Mouse (Mus musculus): ENCODE measurements at regions not wholly inside any gene's neighbourhood (a gene's known extent, or its start where the extent isn't known, plus 50 kb on each side); places are given as distances from the start of the nearest gene placed in this dataset.

GRCm38 (mm10) chr14:106669281-106669680 lies 563.3 kb downstream of the Trim52 start:
- WGBS, result 52% methylated on average over 4 of the region's 4 CpGs

GRCm38 (mm10) chr14:106677970-106678369 lies 572.0 kb downstream of the Trim52 start:
- Histone ChIP-seq H3K36me3 (no peaks in the 10 kb centered on the region), H3K27me3 (no peaks in the 10 kb centered on the region), H3K9me3 (no peaks in the 10 kb centered on the region), H3K27ac (replicated peaks) (no peak overlapping the region), H3K4me1 (no peaks in the 10 kb centered on the region), H3K4me3 (no peak overlapping the region), H3K9ac (replicated peaks) (no peak overlapping the region), H3K4me2 (replicated peaks) (no peak overlapping the region)
- no peak for ATAC-seq (ENCODE audit: low FRiP score, low read depth)
- 78% methylated on average over 2 of the region's 2 CpGs for WGBS

More at GRCm38 (mm10) chr14:106669281-106669680, 563.3 kb downstream of the Trim52 start:
- no peaks in the 10 kb centered on the region for H3K9me3 ChIP-seq
- no peak overlapping the region for H3K9ac ChIP-seq (replicated peaks)
- H3K4me3 ChIP-seq, result no peak overlapping the region
- H3K4me1 ChIP-seq, result no peaks in the 10 kb centered on the region
- H3K27ac ChIP-seq (replicated peaks), result no peak overlapping the region
- no peak for ATAC-seq (ENCODE audit: low FRiP score, low read depth)
- no peaks in the 10 kb centered on the region for H3K27me3 ChIP-seq
- H3K36me3 ChIP-seq, result no peaks in the 10 kb centered on the region
- no peak overlapping the region for H3K4me2 ChIP-seq (replicated peaks)

- Histone ChIP-seq H3K9me3 (no peaks in the 10 kb centered on the region), H3K9ac (replicated peaks) (no peak overlapping the region), H3K4me2 (replicated peaks) (no peak overlapping the region), H3K36me3 (no peaks in the 10 kb centered on the region), H3K4me1 (no peaks in the 10 kb centered on the region), H3K27ac (replicated peaks) (no peak overlapping the region), H3K4me3 (no peak overlapping the region), H3K27me3 (no peaks in the 10 kb centered on the region)
- 75% methylated on average over 4 of the region's 4 CpGs for WGBS
- no peak for ATAC-seq (ENCODE audit: low FRiP score, low read depth)
These were observed 575.2 kb downstream of the Trim52 start for GRCm38 (mm10) chr14:106681193-106681592.

GRCm38 (mm10) chr14:106687361-106687760 lies 581.4 kb downstream of the Trim52 start:
- Histone ChIP-seq H3K4me2 (replicated peaks) (no peak overlapping the region), H3K9me3 (no peaks in the 10 kb centered on the region), H3K27ac (replicated peaks) (no peak overlapping the region), H3K4me1 (no peaks in the 10 kb centered on the region), H3K36me3 (no peaks in the 10 kb centered on the region), H3K4me3 (no peak overlapping the region), H3K27me3 (no peaks in the 10 kb centered on the region), H3K9ac (replicated peaks) (no peak overlapping the region)
- no peak for ATAC-seq (ENCODE audit: low FRiP score, low read depth)
- WGBS, result 77% methylated on average over 3 of the region's 3 CpGs

GRCm38 (mm10) chr14:106714020-106714419 lies 608.0 kb downstream of the Trim52 start:
- 90% methylated on average over 2 of the region's 2 CpGs for WGBS
- no peak overlapping the region for H3K9ac ChIP-seq (replicated peaks)
- ATAC-seq (ENCODE audit: low FRiP score, low read depth), result no peak
- H3K27me3 ChIP-seq, result no peaks in the 10 kb centered on the region
- no peak overlapping the region for H3K27ac ChIP-seq (replicated peaks)
- H3K4me1 ChIP-seq, result no peaks in the 10 kb centered on the region
- no peaks in the 10 kb centered on the region for H3K9me3 ChIP-seq
- no peaks in the 10 kb centered on the region for H3K36me3 ChIP-seq
- H3K4me3 ChIP-seq, result no peak overlapping the region
- H3K4me2 ChIP-seq (replicated peaks), result no peak overlapping the region

GRCm38 (mm10) chr14:106733825-106734224 lies 627.8 kb downstream of the Trim52 start:
- Histone ChIP-seq H3K27ac (replicated peaks) (no peak overlapping the region), H3K9me3 (no peaks in the 10 kb centered on the region), H3K4me2 (replicated peaks) (no peak overlapping the region), H3K27me3 (no peaks in the 10 kb centered on the region), H3K4me3 (no peak overlapping the region), H3K9ac (replicated peaks) (no peak overlapping the region), H3K36me3 (no peaks in the 10 kb centered on the region), H3K4me1 (no peaks in the 10 kb centered on the region)
- no peak for ATAC-seq (ENCODE audit: low FRiP score, low read depth)
- whole genome bisulfite sequencing, result 71% methylated on average over 4 of the region's 4 CpGs

GRCm38 (mm10) chr14:106740857-106741256 lies 634.9 kb downstream of the Trim52 start:
- no peak overlapping the region for H3K27ac ChIP-seq (replicated peaks)
- no peak overlapping the region for H3K4me2 ChIP-seq (replicated peaks)
- no peaks in the 10 kb centered on the region for H3K4me1 ChIP-seq
- H3K27me3 ChIP-seq, result no peaks in the 10 kb centered on the region
- H3K9me3 ChIP-seq, result no peaks in the 10 kb centered on the region
- no peak overlapping the region for H3K9ac ChIP-seq (replicated peaks)
- no peaks in the 10 kb centered on the region for H3K36me3 ChIP-seq
- H3K4me3 ChIP-seq, result no peak overlapping the region
- peak; percentile 56; the same call in 1 of the 2 replicates for ATAC-seq (ENCODE audit: low FRiP score, low read depth)

- no peak for ATAC-seq (ENCODE audit: low FRiP score, low read depth)
- no peaks in the 10 kb centered on the region for H3K9me3 ChIP-seq
- no peaks in the 10 kb centered on the region for H3K4me1 ChIP-seq
- no peak overlapping the region for H3K4me3 ChIP-seq
- no peak overlapping the region for H3K4me2 ChIP-seq (replicated peaks)
- no peaks in the 10 kb centered on the region for H3K36me3 ChIP-seq
- WGBS, result 92% methylated on average over 3 of the region's 3 CpGs
- no peaks in the 10 kb centered on the region for H3K27me3 ChIP-seq
- no peak overlapping the region for H3K27ac ChIP-seq (replicated peaks)
- H3K9ac ChIP-seq (replicated peaks), result no peak overlapping the region
These were observed 654.2 kb downstream of the Trim52 start for GRCm38 (mm10) chr14:106760150-106760549.

GRCm38 (mm10) chr14:106763089-106763605 lies 657.1 kb downstream of the Trim52 start:
- H3K4me3 ChIP-seq, result no peak overlapping the region
- no peak overlapping the region for H3K27ac ChIP-seq (replicated peaks)
- no peak for ATAC-seq (ENCODE audit: low FRiP score, low read depth)
- WGBS, result 82% methylated on average over 2 of the region's 2 CpGs
- no peaks in the 10 kb centered on the region for H3K9me3 ChIP-seq
- H3K4me2 ChIP-seq (replicated peaks), result no peak overlapping the region
- no peaks in the 10 kb centered on the region for H3K27me3 ChIP-seq
- no peaks in the 10 kb centered on the region for H3K36me3 ChIP-seq
- H3K9ac ChIP-seq (replicated peaks), result no peak overlapping the region
- no peaks in the 10 kb centered on the region for H3K4me1 ChIP-seq

GRCm38 (mm10) chr14:106765884-106766467 lies 660.0 kb downstream of the Trim52 start:
- no peaks in the 10 kb centered on the region for H3K36me3 ChIP-seq
- no peak overlapping the region for H3K27ac ChIP-seq (replicated peaks)
- H3K4me3 ChIP-seq, result no peak overlapping the region
- WGBS, result 76% methylated on average over 8 of the region's 8 CpGs
- no peaks in the 10 kb centered on the region for H3K9me3 ChIP-seq
- H3K27me3 ChIP-seq, result no peaks in the 10 kb centered on the region
- no peak overlapping the region for H3K9ac ChIP-seq (replicated peaks)
- ATAC-seq (ENCODE audit: low FRiP score, low read depth), result peak; percentile 65; the same call in 1 of the 2 replicates
- no peaks in the 10 kb centered on the region for H3K4me1 ChIP-seq
- no peak overlapping the region for H3K4me2 ChIP-seq (replicated peaks)
